Mouse (Mus musculus): ENCODE data around the gene Map2. TPM values are rescaled to one million over a fixed set of nuclear protein-coding genes. Genes with fewer than 3 reads are reported as not detected.

The Map2 gene
- polyA plus RNA-seq, 1 experiment: 2.4 TPM

- TF ChIP-seq E2F4 (IDR thresholded peaks at IDR 0.05; ENCODE audit: insufficient read depth): no peak
- TF ChIP-seq POLR2AphosphoS2 (IDR thresholded peaks at IDR 0.05; ENCODE audit: insufficient read length, low read depth): no peak
- no peak for TF ChIP-seq MAX (IDR thresholded peaks at IDR 0.05; ENCODE audit: low read depth)
- no peak for TF ChIP-seq SRF (IDR thresholded peaks at IDR 0.05; ENCODE audit: control insufficient read depth, insufficient read length, low read depth)
- no peak for TF ChIP-seq REST (IDR thresholded peaks at IDR 0.05; ENCODE audit: insufficient read depth, insufficient read length)
- no peak for TF ChIP-seq USF1 (IDR thresholded peaks at IDR 0.05; ENCODE audit: low read depth)
- TF ChIP-seq MYOG (IDR thresholded peaks at IDR 0.05; ENCODE audit: control insufficient read depth in 1 of 3, insufficient read depth in 1 of 3, insufficient read length in 2 of 3, low read depth in 2 of 3): no peak
- TF ChIP-seq CEBPB (IDR thresholded peaks at IDR 0.05; ENCODE audit: insufficient read depth, poor library complexity, severe bottlenecking): no peak
- no peak for TF ChIP-seq TCF12 (IDR thresholded peaks at IDR 0.05; ENCODE audit: insufficient read depth, poor library complexity, severe bottlenecking)
- TF ChIP-seq TCF3 (IDR thresholded peaks at IDR 0.05; ENCODE audit: insufficient read length, low read depth): no peak
- TF ChIP-seq POLR2A (IDR thresholded peaks at IDR 0.05; ENCODE audit: insufficient read length, low read depth): no peak
- no peak for TF ChIP-seq MYOD1 (IDR thresholded peaks at IDR 0.05; ENCODE audit: control insufficient read depth in 1 of 3, insufficient read length in 2 of 3, low read depth in 2 of 3)
- no peaks in the 10 kb centered on the region for H3K27me3 ChIP-seq (ENCODE audit: control insufficient read depth, insufficient read depth, insufficient read length)
- no peak overlapping the region for H3ac ChIP-seq (ENCODE audit: control insufficient read depth, insufficient read length)
- no peak overlapping the region for H3K4me2 ChIP-seq (ENCODE audit: low read depth)
- no peaks in the 10 kb centered on the region for H3K79me2 ChIP-seq (ENCODE audit: control insufficient read depth, insufficient read depth)
- H3K36me3 ChIP-seq (ENCODE audit: control insufficient read depth, insufficient read depth): no peaks in the 10 kb centered on the region
- H3K4me3 ChIP-seq: no peak overlapping the region
Observed at GRCm38 (mm10) chr1:66364386-66364785, 189.3 kb downstream of the Map2 start.

GRCm38 (mm10) chr1:66365600-66365999 lies 190.5 kb downstream of the Map2 start:
- Histone ChIP-seq H3K27me3 (ENCODE audit: control insufficient read depth, insufficient read depth, insufficient read length) (no peaks in the 10 kb centered on the region), H3ac (ENCODE audit: control insufficient read depth, insufficient read length) (no peak overlapping the region), H3K36me3 (ENCODE audit: control insufficient read depth, insufficient read depth) (no peaks in the 10 kb centered on the region), H3K4me2 (ENCODE audit: low read depth) (no peak overlapping the region), H3K79me2 (ENCODE audit: control insufficient read depth, insufficient read depth) (no peaks in the 10 kb centered on the region), H3K4me3 (no peak overlapping the region)
- TF ChIP-seq MAX (IDR thresholded peaks at IDR 0.05; ENCODE audit: low read depth) (no peak), TCF12 (IDR thresholded peaks at IDR 0.05; ENCODE audit: insufficient read depth, poor library complexity, severe bottlenecking) (no peak), POLR2AphosphoS2 (IDR thresholded peaks at IDR 0.05; ENCODE audit: insufficient read length, low read depth) (no peak), TCF3 (IDR thresholded peaks at IDR 0.05; ENCODE audit: insufficient read length, low read depth) (no peak), SRF (IDR thresholded peaks at IDR 0.05; ENCODE audit: control insufficient read depth, insufficient read length, low read depth) (no peak), E2F4 (IDR thresholded peaks at IDR 0.05; ENCODE audit: insufficient read depth) (no peak), REST (IDR thresholded peaks at IDR 0.05; ENCODE audit: insufficient read depth, insufficient read length) (no peak), MYOD1 (IDR thresholded peaks at IDR 0.05; ENCODE audit: control insufficient read depth in 1 of 3, insufficient read length in 2 of 3, low read depth in 2 of 3) (no peak), CEBPB (IDR thresholded peaks at IDR 0.05; ENCODE audit: insufficient read depth, poor library complexity, severe bottlenecking) (no peak), POLR2A (IDR thresholded peaks at IDR 0.05; ENCODE audit: insufficient read length, low read depth) (no peak), MYOG (IDR thresholded peaks at IDR 0.05; ENCODE audit: control insufficient read depth in 1 of 3, insufficient read depth in 1 of 3, insufficient read length in 2 of 3, low read depth in 2 of 3) (no peak), USF1 (IDR thresholded peaks at IDR 0.05; ENCODE audit: low read depth) (no peak)

GRCm38 (mm10) chr1:66369486-66369885 lies 194.4 kb downstream of the Map2 start:
- Histone ChIP-seq H3K4me3 (no peak overlapping the region), H3K79me2 (ENCODE audit: control insufficient read depth, insufficient read depth) (no peaks in the 10 kb centered on the region), H3K36me3 (ENCODE audit: control insufficient read depth, insufficient read depth) (no peaks in the 10 kb centered on the region), H3ac (ENCODE audit: control insufficient read depth, insufficient read length) (no peak overlapping the region), H3K4me2 (ENCODE audit: low read depth) (no peak overlapping the region), H3K27me3 (ENCODE audit: control insufficient read depth, insufficient read depth, insufficient read length) (no peaks in the 10 kb centered on the region)
- TF ChIP-seq SRF (IDR thresholded peaks at IDR 0.05; ENCODE audit: control insufficient read depth, insufficient read length, low read depth): no peak
- no peak for TF ChIP-seq POLR2AphosphoS2 (IDR thresholded peaks at IDR 0.05; ENCODE audit: insufficient read length, low read depth)
- no peak for TF ChIP-seq REST (IDR thresholded peaks at IDR 0.05; ENCODE audit: insufficient read depth, insufficient read length)
- no peak for TF ChIP-seq POLR2A (IDR thresholded peaks at IDR 0.05; ENCODE audit: insufficient read length, low read depth)
- no peak for TF ChIP-seq MYOD1 (IDR thresholded peaks at IDR 0.05; ENCODE audit: control insufficient read depth in 1 of 3, insufficient read length in 2 of 3, low read depth in 2 of 3)
- TF ChIP-seq USF1 (IDR thresholded peaks at IDR 0.05; ENCODE audit: low read depth): no peak
- TF ChIP-seq TCF3 (IDR thresholded peaks at IDR 0.05; ENCODE audit: insufficient read length, low read depth): no peak
- TF ChIP-seq TCF12 (IDR thresholded peaks at IDR 0.05; ENCODE audit: insufficient read depth, poor library complexity, severe bottlenecking): no peak
- TF ChIP-seq MAX (IDR thresholded peaks at IDR 0.05; ENCODE audit: low read depth): no peak
- TF ChIP-seq CEBPB (IDR thresholded peaks at IDR 0.05; ENCODE audit: insufficient read depth, poor library complexity, severe bottlenecking): no peak

GRCm38 (mm10) chr1:66371371-66371770 lies 196.3 kb downstream of the Map2 start:
- no peaks in the 10 kb centered on the region for H3K27me3 ChIP-seq (ENCODE audit: control insufficient read depth, insufficient read depth, insufficient read length)
- H3K4me3 ChIP-seq: no peak overlapping the region
- no peaks in the 10 kb centered on the region for H3K79me2 ChIP-seq (ENCODE audit: control insufficient read depth, insufficient read depth)
- H3K36me3 ChIP-seq (ENCODE audit: control insufficient read depth, insufficient read depth): no peaks in the 10 kb centered on the region
- no peak overlapping the region for H3ac ChIP-seq (ENCODE audit: control insufficient read depth, insufficient read length)
- TF ChIP-seq POLR2A (IDR thresholded peaks at IDR 0.05; ENCODE audit: insufficient read length, low read depth): no peak
- TF ChIP-seq TCF3 (IDR thresholded peaks at IDR 0.05; ENCODE audit: insufficient read length, low read depth): no peak
- TF ChIP-seq REST (IDR thresholded peaks at IDR 0.05; ENCODE audit: insufficient read depth, insufficient read length): no peak
- TF ChIP-seq MYOD1 (IDR thresholded peaks at IDR 0.05; ENCODE audit: control insufficient read depth in 1 of 3, insufficient read length in 2 of 3, low read depth in 2 of 3): no peak
- TF ChIP-seq POLR2AphosphoS2 (IDR thresholded peaks at IDR 0.05; ENCODE audit: insufficient read length, low read depth): no peak
- TF ChIP-seq USF1 (IDR thresholded peaks at IDR 0.05; ENCODE audit: low read depth): no peak
- no peak for TF ChIP-seq MAX (IDR thresholded peaks at IDR 0.05; ENCODE audit: low read depth)
- TF ChIP-seq E2F4 (IDR thresholded peaks at IDR 0.05; ENCODE audit: insufficient read depth): no peak
- no peak overlapping the region for H3K4me2 ChIP-seq (ENCODE audit: low read depth)

- Histone ChIP-seq H3K36me3 (ENCODE audit: control insufficient read depth, insufficient read depth) (no peaks in the 10 kb centered on the region), H3K4me3 (no peak overlapping the region), H3ac (ENCODE audit: control insufficient read depth, insufficient read length) (no peak overlapping the region), H3K4me2 (ENCODE audit: low read depth) (no peak overlapping the region), H3K79me2 (ENCODE audit: control insufficient read depth, insufficient read depth) (no peaks in the 10 kb centered on the region), H3K27me3 (ENCODE audit: control insufficient read depth, insufficient read depth, insufficient read length) (no peaks in the 10 kb centered on the region)
- no peak for TF ChIP-seq MYOG (IDR thresholded peaks at IDR 0.05; ENCODE audit: control insufficient read depth in 1 of 3, insufficient read depth in 1 of 3, insufficient read length in 2 of 3, low read depth in 2 of 3)
- no peak for TF ChIP-seq POLR2AphosphoS2 (IDR thresholded peaks at IDR 0.05; ENCODE audit: insufficient read length, low read depth)
- no peak for TF ChIP-seq USF1 (IDR thresholded peaks at IDR 0.05; ENCODE audit: low read depth)
Observed at GRCm38 (mm10) chr1:66386321-66386720, 211.2 kb downstream of the Map2 start.
